Mouse (Mus musculus): Measurements from ENCODE around the gene Tarm1. TPM values are rescaled to one million over a fixed set of nuclear protein-coding genes. Genes with fewer than 3 reads are reported as not detected.
A peak's percentile ranks its signal among the peaks of the same experiment; 100 is the strongest.

The Tarm1 gene
- polyA plus RNA-seq, 1 experiment from 2014 or later: not detected

DNA sequence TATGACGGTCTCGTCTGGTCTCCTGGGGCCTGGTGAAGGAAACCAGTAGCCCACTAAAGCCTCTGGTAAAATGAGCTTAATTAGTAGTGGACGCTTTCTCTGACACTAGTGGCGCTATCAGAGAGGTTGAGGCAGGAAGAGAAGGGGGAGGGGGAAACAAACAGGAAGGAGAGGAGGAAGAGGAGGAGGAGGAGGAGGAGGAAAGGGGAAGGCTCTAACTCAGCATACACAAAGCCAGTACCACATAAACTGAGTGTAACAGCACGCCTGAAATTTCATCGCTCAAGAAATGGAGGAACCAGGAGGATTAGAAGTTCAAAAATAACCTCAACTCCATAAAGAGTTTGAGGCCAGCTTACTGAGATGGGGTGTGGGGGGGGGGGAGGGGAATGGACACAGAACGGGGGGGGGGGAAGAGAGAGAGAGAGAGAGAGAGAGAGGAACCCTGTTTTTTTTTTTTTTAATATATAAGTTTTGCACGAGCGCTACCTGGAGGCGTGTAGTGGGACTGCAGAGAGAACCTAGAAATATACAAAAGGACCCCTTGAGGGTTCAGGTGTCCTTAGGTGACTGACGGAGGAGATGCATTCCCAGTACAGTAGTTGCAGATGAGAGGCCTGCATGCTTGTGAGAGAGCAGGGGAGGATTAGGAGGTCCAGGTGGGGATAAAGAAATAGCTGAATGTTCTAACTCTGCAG lies 48.8 kb downstream of the Tarm1 start:
- 55% methylated on average over 11 of the region's 11 CpGs for WGBS
- no peaks in the 10 kb centered on the region for H3K9me3 ChIP-seq
- H3K9ac ChIP-seq (replicated peaks): no peak overlapping the region
- H3K4me2 ChIP-seq (replicated peaks): no peak overlapping the region
- no peak for ATAC-seq (replicated peaks)
- no peak overlapping the region for H3K27ac ChIP-seq (replicated peaks)
- H3K4me1 ChIP-seq: 0 out of 2 replicates have a peak, but pooled peaks cover under 1% of the 10 kb centered on the region
- no peak overlapping the region for H3K4me3 ChIP-seq
- H3K36me3 ChIP-seq: no peaks in the 10 kb centered on the region
- H3K27me3 ChIP-seq: no peaks in the 10 kb centered on the region

DNA sequence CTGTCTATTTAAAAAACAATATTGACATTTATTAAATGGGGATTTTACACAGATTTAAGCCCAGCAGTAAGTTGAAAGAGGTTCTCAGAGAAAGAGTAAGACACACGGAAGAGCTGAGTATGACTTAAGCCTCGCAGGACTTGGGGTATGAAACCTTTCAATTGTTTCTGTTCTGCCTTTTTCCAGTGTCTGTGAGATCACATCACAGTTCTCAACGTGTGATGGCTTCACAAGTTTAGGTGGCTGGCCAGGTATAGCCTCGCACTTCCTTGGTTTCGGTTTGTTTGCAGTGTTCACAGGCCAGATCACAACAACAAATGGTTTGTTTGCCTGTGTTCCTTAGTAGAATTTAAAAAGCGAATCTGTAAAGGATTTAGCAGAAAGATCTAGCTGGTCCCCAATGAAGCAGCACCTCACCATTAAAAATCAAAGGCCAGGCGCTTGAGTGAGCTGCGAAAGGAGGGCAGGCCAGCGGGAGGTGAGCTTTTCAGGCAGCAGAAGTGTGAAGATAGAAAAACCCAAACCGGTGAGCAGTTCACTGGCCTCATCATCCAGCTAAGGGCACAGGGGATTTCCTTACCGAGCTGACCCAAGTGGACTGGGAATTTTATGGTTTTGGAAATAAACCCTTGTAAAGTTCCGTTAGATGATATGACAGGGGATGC lies 49.5 kb downstream of the Tarm1 start:
- H3K4me1 ChIP-seq: 0 out of 2 replicates have a peak, but pooled peaks cover 2% of the 10 kb centered on the region
- ATAC-seq (replicated peaks): no peak
- 58% methylated on average over 12 of the region's 12 CpGs for WGBS
- no peaks in the 10 kb centered on the region for H3K27me3 ChIP-seq
- H3K36me3 ChIP-seq: no peaks in the 10 kb centered on the region
- H3K27ac ChIP-seq (replicated peaks): no peak overlapping the region
- H3K4me3 ChIP-seq: no peak overlapping the region
- no peak overlapping the region for H3K9ac ChIP-seq (replicated peaks)
- no peak overlapping the region for H3K4me2 ChIP-seq (replicated peaks)
- H3K9me3 ChIP-seq: no peaks in the 10 kb centered on the region

DNA sequence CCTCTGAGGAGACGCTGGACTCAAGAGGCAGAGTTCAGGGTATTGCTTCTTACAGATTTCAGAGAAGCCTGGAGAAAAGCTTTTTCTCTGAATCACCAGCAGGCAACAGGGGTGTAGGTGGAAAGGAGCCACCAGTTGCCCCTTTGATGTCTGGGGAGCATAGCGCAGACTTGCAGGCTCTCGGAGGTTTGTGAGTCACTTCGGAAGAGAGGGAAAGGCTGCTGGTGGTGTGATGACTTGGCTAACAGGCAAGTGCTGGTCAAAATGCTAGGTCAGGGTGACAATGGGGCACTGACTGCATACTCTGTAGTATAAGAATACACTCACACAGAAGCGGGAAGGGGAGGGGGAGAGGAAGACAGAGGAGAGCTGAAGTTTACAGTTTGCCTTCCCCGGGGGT lies 51.3 kb downstream of the Tarm1 start:
- H3K36me3 ChIP-seq: no peaks in the 10 kb centered on the region
- H3K4me2 ChIP-seq (replicated peaks): no peak overlapping the region
- no peak overlapping the region for H3K27ac ChIP-seq (replicated peaks)
- no peak overlapping the region for H3K9ac ChIP-seq (replicated peaks)
- no peaks in the 10 kb centered on the region for H3K27me3 ChIP-seq
- H3K4me3 ChIP-seq: no peak overlapping the region
- 56% methylated on average over 6 of the region's 6 CpGs for WGBS
- ATAC-seq (replicated peaks): no peak
- H3K4me1 ChIP-seq: 0 out of 2 replicates have a peak, but pooled peaks cover 2% of the 10 kb centered on the region
- H3K9me3 ChIP-seq: no peaks in the 10 kb centered on the region

DNA sequence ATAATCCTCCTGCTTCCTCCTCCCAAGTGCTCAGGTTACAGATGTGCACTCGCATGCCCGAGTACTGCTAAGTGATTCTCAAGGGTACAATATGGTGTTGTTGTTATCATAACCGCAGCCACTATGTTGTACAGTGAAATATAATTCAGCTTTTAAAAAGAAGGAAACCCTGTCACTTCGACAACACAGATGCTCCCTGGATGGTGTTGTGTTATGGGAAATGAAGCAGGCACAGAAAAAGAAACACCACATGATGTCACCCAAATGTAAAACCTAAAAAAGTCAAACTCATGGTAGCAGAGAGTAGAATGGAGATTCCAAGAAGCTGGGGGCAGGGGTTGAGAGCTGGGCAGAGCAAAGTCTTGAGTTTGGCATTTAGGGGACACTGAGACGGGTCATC lies 51.8 kb downstream of the Tarm1 start:
- WGBS: 75% methylated on average over 5 of the region's 5 CpGs
- Histone ChIP-seq H3K27ac (replicated peaks) (no peak overlapping the region), H3K27me3 (no peaks in the 10 kb centered on the region), H3K9ac (replicated peaks) (no peak overlapping the region), H3K36me3 (no peaks in the 10 kb centered on the region), H3K4me1 (0 out of 2 replicates have a peak, but pooled peaks cover 2% of the 10 kb centered on the region), H3K4me3 (no peak overlapping the region), H3K9me3 (no peaks in the 10 kb centered on the region), H3K4me2 (replicated peaks) (no peak overlapping the region)
- ATAC-seq (replicated peaks): no peak

DNA sequence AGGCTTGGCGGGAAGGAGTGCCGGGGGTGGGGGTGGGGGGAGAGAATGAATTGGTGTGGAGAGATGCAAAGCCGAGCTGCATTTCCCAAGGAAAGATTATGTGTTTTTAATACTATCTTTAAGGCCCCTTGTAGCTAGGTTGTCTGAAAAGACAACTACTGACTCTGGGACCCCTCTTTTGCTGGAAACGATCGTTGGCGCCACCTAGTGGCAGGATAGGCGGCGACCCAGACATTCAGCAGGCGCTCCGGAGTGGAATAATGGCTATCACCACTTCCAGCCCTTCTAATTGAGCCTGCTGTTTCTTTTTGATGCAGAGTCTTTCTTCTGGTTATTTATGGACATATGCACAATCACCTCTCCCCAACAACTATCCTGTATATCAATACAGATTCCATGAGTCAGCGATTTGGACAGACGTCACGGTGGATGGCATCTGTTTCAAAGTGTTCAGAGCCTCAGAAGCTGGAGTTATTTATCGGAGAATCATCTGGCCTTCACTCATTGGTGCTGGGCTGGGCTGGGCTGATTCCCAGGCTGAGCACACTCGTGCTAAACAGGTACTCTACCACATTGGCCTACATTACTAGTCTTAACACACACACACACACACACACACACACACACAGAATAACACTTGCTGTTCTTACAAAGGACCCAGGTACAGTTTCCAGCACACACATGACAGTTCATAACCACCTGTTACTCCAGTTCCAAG lies 53.5 kb downstream of the Tarm1 start:
- Histone ChIP-seq H3K4me2 (replicated peaks) (no peak overlapping the region), H3K9ac (replicated peaks) (no peak overlapping the region), H3K27ac (replicated peaks) (no peak overlapping the region), H3K9me3 (no peaks in the 10 kb centered on the region), H3K36me3 (no peaks in the 10 kb centered on the region), H3K4me1 (0 out of 2 replicates have a peak, but pooled peaks cover 2% of the 10 kb centered on the region), H3K27me3 (no peaks in the 10 kb centered on the region), H3K4me3 (no peak overlapping the region)
- WGBS: 18% methylated on average over 15 of the region's 15 CpGs
- peak; percentile 81; the same call in 1 of the 2 replicates for ATAC-seq (replicated peaks)

DNA sequence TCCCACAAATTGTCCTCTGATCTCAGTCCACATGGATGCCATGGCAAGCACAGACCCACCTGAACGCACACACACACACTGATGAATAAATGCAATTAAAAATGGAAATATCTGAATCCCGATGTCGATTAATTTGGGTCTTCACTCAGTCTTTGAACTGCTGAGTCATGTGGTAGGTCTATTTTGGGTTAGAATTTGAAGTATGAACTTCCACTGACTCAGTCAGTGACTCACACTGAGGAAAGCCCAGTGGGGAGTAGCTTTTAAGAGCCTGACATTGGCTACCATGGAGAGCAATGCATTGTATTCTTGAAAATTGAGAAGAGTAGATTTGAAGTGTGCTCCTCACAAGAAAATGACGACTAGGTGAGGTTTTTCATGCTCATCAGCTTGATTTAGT lies 55.4 kb downstream of the Tarm1 start:
- 74% methylated on average over 4 of the region's 4 CpGs for WGBS
- no peak overlapping the region for H3K27ac ChIP-seq (replicated peaks)
- H3K9ac ChIP-seq (replicated peaks): no peak overlapping the region
- H3K4me1 ChIP-seq: 0 out of 2 replicates have a peak, but pooled peaks cover 2% of the 10 kb centered on the region
- no peaks in the 10 kb centered on the region for H3K27me3 ChIP-seq
- H3K9me3 ChIP-seq: no peaks in the 10 kb centered on the region
- H3K36me3 ChIP-seq: no peaks in the 10 kb centered on the region
- ATAC-seq (replicated peaks): no peak
- H3K4me2 ChIP-seq (replicated peaks): no peak overlapping the region
- no peak overlapping the region for H3K4me3 ChIP-seq

DNA sequence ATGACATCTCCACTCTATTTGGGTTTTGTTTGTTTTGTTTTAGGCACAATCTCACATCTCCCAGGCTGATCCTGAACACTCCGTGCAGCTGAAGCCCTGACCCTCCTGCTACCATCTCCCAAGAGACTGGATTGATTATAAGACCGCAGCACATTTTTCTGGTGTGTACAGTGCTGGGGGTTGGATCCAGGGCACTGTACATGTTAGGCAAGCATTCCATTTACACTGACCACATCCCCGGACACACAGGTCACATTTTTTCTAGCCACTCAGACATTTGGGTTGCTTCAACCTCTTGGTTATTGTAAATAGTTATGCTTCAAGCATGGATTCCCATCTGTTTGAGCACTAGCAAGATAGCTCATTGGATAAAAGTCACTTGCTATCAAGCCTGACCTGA lies 55.8 kb downstream of the Tarm1 start:
- no peak overlapping the region for H3K4me2 ChIP-seq (replicated peaks)
- WGBS: 92% methylated on average over 3 of the region's 3 CpGs
- ATAC-seq (replicated peaks): no peak

DNA sequence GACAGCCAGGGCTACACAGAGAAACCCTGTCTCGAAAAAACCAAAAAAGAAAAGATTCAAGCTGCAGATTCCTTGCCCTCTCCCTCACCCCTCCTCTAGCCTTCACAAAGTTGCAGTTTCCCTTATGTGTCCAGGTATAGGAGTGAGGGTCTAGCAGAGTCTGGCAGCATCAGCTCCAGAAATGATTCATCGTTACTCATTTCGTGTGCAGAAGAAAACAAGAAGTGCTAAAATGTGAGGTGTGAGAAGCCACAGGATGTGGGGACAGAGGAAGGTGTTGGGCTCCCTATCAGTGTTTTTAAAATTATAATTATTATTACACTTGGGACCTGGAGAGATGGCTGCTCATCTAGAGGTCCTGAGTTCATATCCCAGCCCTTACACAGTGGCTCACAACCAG lies 57.7 kb downstream of the Tarm1 start:
- Histone ChIP-seq H3K27me3 (no peaks in the 10 kb centered on the region), H3K9ac (replicated peaks) (no peak overlapping the region), H3K27ac (replicated peaks) (no peak overlapping the region), H3K4me3 (no peak overlapping the region), H3K36me3 (no peaks in the 10 kb centered on the region), H3K4me2 (replicated peaks) (no peak overlapping the region), H3K9me3 (no peaks in the 10 kb centered on the region), H3K4me1 (0 out of 2 replicates have a peak, but pooled peaks cover 2% of the 10 kb centered on the region)
- ATAC-seq (replicated peaks): no peak
- WGBS: 83% methylated on average over 3 of the region's 3 CpGs

More for the DNA sequence above, 55.8 kb downstream of the Tarm1 start:
- no peaks in the 10 kb centered on the region for H3K36me3 ChIP-seq
- no peaks in the 10 kb centered on the region for H3K27me3 ChIP-seq
- no peak overlapping the region for H3K27ac ChIP-seq (replicated peaks)
- H3K4me1 ChIP-seq: 0 out of 2 replicates have a peak, but pooled peaks cover 2% of the 10 kb centered on the region
- H3K4me3 ChIP-seq: no peak overlapping the region
- H3K9ac ChIP-seq (replicated peaks): no peak overlapping the region
- H3K9me3 ChIP-seq: no peaks in the 10 kb centered on the region

DNA sequence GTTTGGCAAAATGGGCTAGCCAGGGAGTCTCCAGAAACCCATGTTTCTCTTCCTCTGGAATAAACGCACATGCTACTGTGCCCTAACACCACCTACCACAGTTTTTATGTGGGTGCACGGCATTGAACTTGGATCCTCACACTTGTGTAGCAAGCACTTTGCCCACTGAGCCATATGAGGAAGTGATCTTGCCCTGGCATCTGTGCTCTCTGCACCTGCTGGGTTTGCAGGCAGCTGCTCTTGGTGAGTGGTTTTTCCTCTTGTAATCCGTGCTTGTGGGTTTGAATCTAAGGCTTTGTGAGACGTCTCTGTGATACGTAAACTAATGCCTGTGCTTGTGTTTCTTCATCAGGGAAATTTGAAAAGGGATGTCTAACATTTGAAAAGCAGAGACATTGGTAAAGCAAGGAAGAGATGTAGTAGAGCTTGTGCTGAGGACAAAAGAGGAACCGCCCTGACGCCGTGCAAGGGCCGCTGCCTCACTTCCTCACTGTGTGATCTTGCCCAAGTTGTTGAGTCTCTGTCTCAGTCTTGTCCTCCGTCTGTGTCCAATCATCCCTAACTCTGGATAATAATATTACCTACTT lies 59.9 kb downstream of the Tarm1 start:
- Histone ChIP-seq H3K27ac (replicated peaks) (no peak overlapping the region), H3K4me2 (replicated peaks) (no peak overlapping the region), H3K4me3 (no peak overlapping the region), H3K9me3 (no peaks in the 10 kb centered on the region), H3K27me3 (no peaks in the 10 kb centered on the region), H3K36me3 (no peaks in the 10 kb centered on the region), H3K9ac (replicated peaks) (no peak overlapping the region), H3K4me1 (no peaks in the 10 kb centered on the region; the same call in 1 of the 2 replicates)
- WGBS: 86% methylated on average over 10 of the region's 10 CpGs
- no peak for ATAC-seq (replicated peaks)

DNA sequence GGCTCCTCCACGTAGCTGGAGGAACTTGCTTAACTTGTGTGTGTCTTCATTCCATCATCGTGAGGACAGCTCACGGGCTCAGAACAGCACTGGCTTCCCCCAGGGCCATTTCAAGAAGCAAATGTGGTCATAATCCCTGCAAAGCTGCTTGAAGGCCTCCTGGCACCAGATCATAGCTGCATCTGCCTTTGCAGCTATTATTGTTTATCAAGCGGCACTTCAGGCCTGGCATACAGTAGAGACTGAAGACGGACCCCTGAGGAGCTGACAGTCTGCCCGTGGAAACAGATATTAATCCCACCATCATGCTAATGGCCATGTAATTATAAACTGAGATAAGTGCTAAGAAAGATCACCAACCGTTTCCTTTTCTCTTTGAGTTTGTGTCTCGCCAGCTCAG lies 61.9 kb downstream of the Tarm1 start:
- Histone ChIP-seq H3K27me3 (no peaks in the 10 kb centered on the region), H3K4me3 (no peak overlapping the region), H3K27ac (replicated peaks) (no peak overlapping the region), H3K4me2 (replicated peaks) (no peak overlapping the region), H3K4me1 (no peaks in the 10 kb centered on the region; the same call in 1 of the 2 replicates), H3K9ac (replicated peaks) (no peak overlapping the region), H3K36me3 (no peaks in the 10 kb centered on the region), H3K9me3 (no peaks in the 10 kb centered on the region)
- no peak for ATAC-seq (replicated peaks)
- WGBS: 55% methylated on average over 8 of the region's 8 CpGs

DNA sequence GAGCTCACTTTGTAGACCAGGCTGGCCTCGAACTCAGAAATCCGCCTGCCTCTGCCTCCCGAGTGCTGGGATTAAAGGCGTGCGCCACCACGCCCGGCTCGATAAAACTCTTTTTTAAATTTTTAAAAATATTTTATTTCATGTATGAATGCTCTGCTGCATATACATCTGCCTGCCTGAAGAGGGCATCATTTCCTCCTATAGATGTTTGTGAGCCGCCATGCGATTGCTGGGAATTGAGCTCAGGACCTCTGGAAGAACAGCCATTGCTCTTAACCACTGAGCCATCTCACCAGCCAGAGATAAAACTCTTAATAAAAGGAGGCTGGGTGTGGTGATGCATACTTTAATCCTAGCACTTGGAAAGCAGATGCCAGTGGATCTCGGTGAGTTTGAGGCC lies 62.4 kb downstream of the Tarm1 start:
- Histone ChIP-seq H3K27me3 (no peaks in the 10 kb centered on the region), H3K9me3 (no peaks in the 10 kb centered on the region), H3K27ac (replicated peaks) (no peak overlapping the region), H3K4me1 (no peaks in the 10 kb centered on the region; the same call in 1 of the 2 replicates), H3K36me3 (no peaks in the 10 kb centered on the region), H3K9ac (replicated peaks) (no peak overlapping the region), H3K4me3 (no peak overlapping the region), H3K4me2 (replicated peaks) (no peak overlapping the region)
- 84% methylated on average over 11 of the region's 11 CpGs for WGBS
- no peak for ATAC-seq (replicated peaks)

DNA sequence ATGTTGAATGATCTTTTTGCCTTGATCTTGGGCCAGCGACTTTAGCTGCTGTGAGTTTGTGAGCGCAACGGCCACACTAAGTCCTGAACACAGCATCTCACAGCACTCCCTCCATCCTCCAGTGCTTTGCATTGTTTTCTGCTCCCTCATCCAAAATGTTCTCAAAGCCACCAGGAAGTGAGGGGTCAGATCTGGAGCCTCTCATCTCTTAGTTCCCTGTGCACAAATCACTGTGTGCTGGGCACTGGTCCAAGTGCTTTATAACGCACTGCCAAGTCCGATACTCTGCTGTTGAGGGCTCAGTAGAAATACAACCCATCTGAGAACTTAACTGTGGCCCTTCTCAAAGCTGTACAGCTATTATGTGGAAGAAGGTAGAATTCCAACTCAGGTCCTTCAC lies 64.5 kb downstream of the Tarm1 start:
- H3K9ac ChIP-seq (replicated peaks): no peak overlapping the region
- H3K36me3 ChIP-seq: no peaks in the 10 kb centered on the region
- ATAC-seq (replicated peaks): no peak
- no peak overlapping the region for H3K27ac ChIP-seq (replicated peaks)
- no peaks in the 10 kb centered on the region; the same call in 1 of the 2 replicates for H3K4me1 ChIP-seq
- H3K4me3 ChIP-seq: no peak overlapping the region
- 37% methylated on average over 5 of the region's 5 CpGs for WGBS
- H3K4me2 ChIP-seq (replicated peaks): no peak overlapping the region
- no peaks in the 10 kb centered on the region for H3K9me3 ChIP-seq
- no peaks in the 10 kb centered on the region for H3K27me3 ChIP-seq

All from forebrain, embryonic 15.5 days (tissue).